Mouse (Mus musculus) frontal cortex, postnatal 36 days (tissue): ENCODE data around the gene Map4k1.

ENCODE experiments used
- DNase-seq, 2 experiments: peaks; one replicate each; pipeline ENCODE4 v3.0.0; 2022; ENCODE audit warnings: low spot score in 2 of 2

The Map4k1 gene

GRCm38 (mm10) chr7:28981651-28982273 lies at the start of gene Map4k1, which contains the start of gene Eif3k:
Gene Map4k1 (plus strand): TSS chr7:28982050.
Gene Eif3k (minus strand): TSS chr7:28981864.
- DNase-seq, result peak; percentile 94 to 99

- no peak for DNase-seq
These were observed 49.3 kb upstream of the Map4k1 start for GRCm38 (mm10) chr7:28932421-28933041.

- DNase-seq, result no peak
These were observed 48.0 kb upstream of the Map4k1 start for GRCm38 (mm10) chr7:28933825-28934224.

GRCm38 (mm10) chr7:28936787-28937186 lies 45.1 kb upstream of the Map4k1 start:
- no peak for DNase-seq

GRCm38 (mm10) chr7:28938654-28939053 lies 43.2 kb upstream of the Map4k1 start:
- no peak for DNase-seq

GRCm38 (mm10) chr7:28939418-28940183 lies 42.2 kb upstream of the Map4k1 start:
- DNase-seq, result no peak

GRCm38 (mm10) chr7:28941129-28941528 lies 40.7 kb upstream of the Map4k1 start:
- DNase-seq, result no peak

GRCm38 (mm10) chr7:28941542-28941941 lies 40.3 kb upstream of the Map4k1 start:
- DNase-seq, result no peak

GRCm38 (mm10) chr7:28943451-28944180 lies 38.2 kb upstream of the Map4k1 start:
- DNase-seq, result no peak

GRCm38 (mm10) chr7:28944756-28945415 lies 37.0 kb upstream of the Map4k1 start:
- DNase-seq, result no peak

GRCm38 (mm10) chr7:28945416-28946270 lies 36.2 kb upstream of the Map4k1 start:
- DNase-seq, result no peak

GRCm38 (mm10) chr7:28946271-28946610 lies 35.6 kb upstream of the Map4k1 start:
- DNase-seq, result no peak

- no peak for DNase-seq
These were observed 33.1 kb upstream of the Map4k1 start for GRCm38 (mm10) chr7:28948746-28949145.

GRCm38 (mm10) chr7:28949298-28949697 lies 32.6 kb upstream of the Map4k1 start:
- no peak for DNase-seq

GRCm38 (mm10) chr7:28950346-28951037 lies 31.4 kb upstream of the Map4k1 start:
- DNase-seq, result no peak

- DNase-seq, result no peak
These were observed 30.1 kb upstream of the Map4k1 start for GRCm38 (mm10) chr7:28951764-28952163.

GRCm38 (mm10) chr7:28952786-28953185 lies 29.1 kb upstream of the Map4k1 start:
- DNase-seq, result no peak

GRCm38 (mm10) chr7:28953476-28954376 lies 28.1 kb upstream of the Map4k1 start:
- no peak for DNase-seq

GRCm38 (mm10) chr7:28954773-28955172 lies 27.1 kb upstream of the Map4k1 start:
- DNase-seq, result no peak
